Mouse (Mus musculus): ENCODE results near the gene Mccc1. TPM values are rescaled to one million over a fixed set of nuclear protein-coding genes. Genes with fewer than 3 reads are reported as not detected.

The Mccc1 gene
- 21.9 and 25.8 TPM in 2 replicates for polyA plus RNA-seq (2014; fragmentation: Nextera tagmentation; extraction: Ambion mirVana)

- WGBS = 4% methylated on average over 39 of the region's 39 CpGs
- Histone ChIP-seq H3K27me3 (ENCODE audit: control insufficient read depth, insufficient read depth, low read length) (no peaks in the 10 kb centered on the region), H3K36me3 (replicated peaks; ENCODE audit: control insufficient read depth, insufficient read depth) (peaks cover 2% of the 10 kb centered on the region; the same call in 1 of the 2 replicates), H3K4me1 (replicated peaks; ENCODE audit: control insufficient read depth, insufficient read depth, low read length) (peaks cover 11% of the 10 kb centered on the region; the same call in 1 of the 2 replicates), H3K4me3 (replicated peaks; ENCODE audit: low read length) (peak within 1 kb of the TSS; percentile 63), H3K9ac (peak within 1 kb of the TSS; percentile 74), H3K9me3 (ENCODE audit: control insufficient read depth, low read length) (no peaks in the 10 kb centered on the region), H3K27ac (peak within 1 kb of the TSS; percentile 92), H3K4me2 (replicated peaks) (peak within 1 kb of the TSS; percentile 64)
- ATAC-seq (ENCODE audit: low FRiP score) = peak; percentile 100
- DNase-seq (ENCODE audit: low spot score) = peak; percentile 94
Observed at GRCm38 (mm10) chr3:36000275-36001239, at the start of gene Mccc1. Mccc1 (minus strand) TSS chr3:36000678.

GRCm38 (mm10) chr3:36049106-36049505, 48.6 kb upstream of the Mccc1 start:
- Histone ChIP-seq H3K4me2 (replicated peaks) (no peak overlapping the region), H3K27ac (no peak overlapping the region), H3K9ac (no peak overlapping the region), H3K4me3 (replicated peaks; ENCODE audit: low read length) (no peak overlapping the region), H3K9me3 (ENCODE audit: control insufficient read depth, low read length) (no peaks in the 10 kb centered on the region), H3K4me1 (replicated peaks; ENCODE audit: control insufficient read depth, insufficient read depth, low read length) (no peaks in the 10 kb centered on the region), H3K36me3 (replicated peaks; ENCODE audit: control insufficient read depth, insufficient read depth) (no peaks in the 10 kb centered on the region), H3K27me3 (ENCODE audit: control insufficient read depth, insufficient read depth, low read length) (no peaks in the 10 kb centered on the region)
- ATAC-seq (ENCODE audit: low FRiP score) = no peak
- WGBS = 71% methylated on average over 1 of the region's 1 CpGs
- no peak for DNase-seq (ENCODE audit: low spot score)

- DNase-seq (ENCODE audit: low spot score) (peak; percentile 12), ATAC-seq (ENCODE audit: low FRiP score) (no peak)
- H3K36me3 ChIP-seq (replicated peaks; ENCODE audit: control insufficient read depth, insufficient read depth) = no peaks in the 10 kb centered on the region
- H3K4me3 ChIP-seq (replicated peaks; ENCODE audit: low read length) = no peak overlapping the region
- H3K27ac ChIP-seq = no peak overlapping the region
- H3K27me3 ChIP-seq (ENCODE audit: control insufficient read depth, insufficient read depth, low read length) = no peaks in the 10 kb centered on the region
- H3K4me1 ChIP-seq (replicated peaks; ENCODE audit: control insufficient read depth, insufficient read depth, low read length) = no peaks in the 10 kb centered on the region
- no peaks in the 10 kb centered on the region for H3K9me3 ChIP-seq (ENCODE audit: control insufficient read depth, low read length)
- no peak overlapping the region for H3K9ac ChIP-seq
- no peak overlapping the region for H3K4me2 ChIP-seq (replicated peaks)
- 84% methylated on average over 4 of the region's 4 CpGs for WGBS
Observed at GRCm38 (mm10) chr3:36045086-36045485, 44.6 kb upstream of the Mccc1 start.

- no peaks in the 10 kb centered on the region for H3K9me3 ChIP-seq (ENCODE audit: control insufficient read depth, low read length)
- DNase-seq (ENCODE audit: low spot score) = no peak
- no peaks in the 10 kb centered on the region for H3K4me1 ChIP-seq (replicated peaks; ENCODE audit: control insufficient read depth, insufficient read depth, low read length)
Observed at GRCm38 (mm10) chr3:36044520-36044919, 44.0 kb upstream of the Mccc1 start.

GRCm38 (mm10) chr3:36031740-36032510, 31.4 kb upstream of the Mccc1 start:
- Histone ChIP-seq H3K9me3 (ENCODE audit: control insufficient read depth, low read length) (no peaks in the 10 kb centered on the region), H3K27me3 (ENCODE audit: control insufficient read depth, insufficient read depth, low read length) (no peaks in the 10 kb centered on the region), H3K4me3 (replicated peaks; ENCODE audit: low read length) (no peak overlapping the region), H3K4me1 (replicated peaks; ENCODE audit: control insufficient read depth, insufficient read depth, low read length) (no peaks in the 10 kb centered on the region), H3K9ac (no peak overlapping the region), H3K4me2 (replicated peaks) (no peak overlapping the region), H3K27ac (no peak overlapping the region), H3K36me3 (replicated peaks; ENCODE audit: control insufficient read depth, insufficient read depth) (no peaks in the 10 kb centered on the region)
- WGBS = 73% methylated on average over 6 of the region's 6 CpGs
- ATAC-seq (ENCODE audit: low FRiP score) = peak; percentile 46; the same call in 1 of the 2 replicates
- peak; percentile 23 for DNase-seq (ENCODE audit: low spot score)

More at GRCm38 (mm10) chr3:36044520-36044919, 44.0 kb upstream of the Mccc1 start:
- no peak overlapping the region for H3K4me3 ChIP-seq (replicated peaks; ENCODE audit: low read length)
- ATAC-seq (ENCODE audit: low FRiP score) = no peak
- H3K27me3 ChIP-seq (ENCODE audit: control insufficient read depth, insufficient read depth, low read length) = no peaks in the 10 kb centered on the region
- H3K36me3 ChIP-seq (replicated peaks; ENCODE audit: control insufficient read depth, insufficient read depth) = no peaks in the 10 kb centered on the region
- no peak overlapping the region for H3K27ac ChIP-seq
- H3K9ac ChIP-seq = no peak overlapping the region
- no peak overlapping the region for H3K4me2 ChIP-seq (replicated peaks)

GRCm38 (mm10) chr3:36029993-36030392, 29.5 kb upstream of the Mccc1 start:
- no peak overlapping the region for H3K4me2 ChIP-seq (replicated peaks)
- 93% methylated on average over 4 of the region's 4 CpGs for WGBS

GRCm38 (mm10) chr3:36025732-36026131, 25.3 kb upstream of the Mccc1 start:
- ATAC-seq (ENCODE audit: low FRiP score) = no peak

More at GRCm38 (mm10) chr3:36029993-36030392, 29.5 kb upstream of the Mccc1 start:
- Histone ChIP-seq H3K36me3 (replicated peaks; ENCODE audit: control insufficient read depth, insufficient read depth) (no peaks in the 10 kb centered on the region), H3K9ac (no peak overlapping the region), H3K27me3 (ENCODE audit: control insufficient read depth, insufficient read depth, low read length) (no peaks in the 10 kb centered on the region), H3K4me3 (replicated peaks; ENCODE audit: low read length) (no peak overlapping the region), H3K9me3 (ENCODE audit: control insufficient read depth, low read length) (no peaks in the 10 kb centered on the region), H3K27ac (no peak overlapping the region), H3K4me1 (replicated peaks; ENCODE audit: control insufficient read depth, insufficient read depth, low read length) (no peaks in the 10 kb centered on the region)
- ATAC-seq (ENCODE audit: low FRiP score) = no peak
- no peak for DNase-seq (ENCODE audit: low spot score)

GRCm38 (mm10) chr3:36011239-36011638, 10.8 kb upstream of the Mccc1 start:
- Histone ChIP-seq H3K9ac (no peak overlapping the region), H3K9me3 (ENCODE audit: control insufficient read depth, low read length) (no peaks in the 10 kb centered on the region), H3K27me3 (ENCODE audit: control insufficient read depth, insufficient read depth, low read length) (no peaks in the 10 kb centered on the region), H3K4me3 (replicated peaks; ENCODE audit: low read length) (no peak overlapping the region), H3K4me1 (replicated peaks; ENCODE audit: control insufficient read depth, insufficient read depth, low read length) (no peaks in the 10 kb centered on the region), H3K36me3 (replicated peaks; ENCODE audit: control insufficient read depth, insufficient read depth) (no peaks in the 10 kb centered on the region), H3K27ac (no peak overlapping the region), H3K4me2 (replicated peaks) (no peak overlapping the region)
- DNase-seq (ENCODE audit: low spot score) (no peak), ATAC-seq (ENCODE audit: low FRiP score) (no peak)
- WGBS = 62% methylated on average over 3 of the region's 3 CpGs

More at GRCm38 (mm10) chr3:36025732-36026131, 25.3 kb upstream of the Mccc1 start:
- H3K4me3 ChIP-seq (replicated peaks; ENCODE audit: low read length) = no peak overlapping the region
- no peak overlapping the region for H3K9ac ChIP-seq
- H3K27ac ChIP-seq = no peak overlapping the region
- 84% methylated on average over 6 of the region's 6 CpGs for WGBS
- H3K4me2 ChIP-seq (replicated peaks) = no peak overlapping the region
- H3K9me3 ChIP-seq (ENCODE audit: control insufficient read depth, low read length) = no peaks in the 10 kb centered on the region
- H3K27me3 ChIP-seq (ENCODE audit: control insufficient read depth, insufficient read depth, low read length) = no peaks in the 10 kb centered on the region
- no peaks in the 10 kb centered on the region for H3K4me1 ChIP-seq (replicated peaks; ENCODE audit: control insufficient read depth, insufficient read depth, low read length)
- DNase-seq (ENCODE audit: low spot score) = no peak
- no peaks in the 10 kb centered on the region for H3K36me3 ChIP-seq (replicated peaks; ENCODE audit: control insufficient read depth, insufficient read depth)
